Mouse (Mus musculus) C2C12 (cell line): ENCODE measurements at regions not wholly inside any gene's neighbourhood (a gene's known extent, or its start where the extent isn't known, plus 50 kb on each side); places are given as distances from the start of the nearest gene placed in this dataset.

ENCODE experiments used
- H3K27me3 ChIP-seq: one replicate; pipeline ENCODE4 v1.6.1; 2011; ENCODE audit not compliant: control insufficient read depth, insufficient read depth, insufficient read length
- H3K36me3 ChIP-seq: one replicate; pipeline ENCODE4 v1.6.1; 2011; ENCODE audit not compliant: control insufficient read depth, insufficient read depth
- H3K4me3 ChIP-seq: one replicate; pipeline ENCODE4 v1.5.1; 2011; ENCODE audit warnings: mild to moderate bottlenecking, control low read depth; ENCODE audit not compliant: poor library complexity, insufficient read depth, severe bottlenecking
- H3K79me2 ChIP-seq: one replicate; pipeline ENCODE4 v1.6.1; 2011; ENCODE audit not compliant: control insufficient read depth, insufficient read depth
- H3K79me3 ChIP-seq: one replicate; pipeline ENCODE4 v1.6.1; 2011; ENCODE audit warnings: low read depth, control low read depth
- H3ac ChIP-seq: one replicate; pipeline ENCODE3; 2011; ENCODE audit warnings: low read depth; ENCODE audit not compliant: control insufficient read depth, insufficient read length
- CEBPB ChIP-seq: IDR thresholded peaks from one replicate; pipeline ENCODE4 v1.6.1; 2011; ENCODE audit warnings: low read depth, mild to moderate bottlenecking, control low read depth, moderate library complexity
- CTCF ChIP-seq: IDR thresholded peaks from one replicate; pipeline ENCODE4 v1.5.1; 2011; ENCODE audit not compliant: control insufficient read depth, insufficient read depth, insufficient read length
- FOSL1 ChIP-seq: IDR thresholded peaks from one replicate; pipeline ENCODE4 v1.8.0; 2011; ENCODE audit warnings: mild to moderate bottlenecking, low read length; ENCODE audit not compliant: poor library complexity, insufficient read depth, severe bottlenecking
- MAX ChIP-seq: IDR thresholded peaks from one replicate; pipeline ENCODE4 v1.6.1; 2011; ENCODE audit warnings: mild to moderate bottlenecking, control low read depth
- MYOD1 ChIP-seq: IDR thresholded peaks from one replicate; pipeline ENCODE4 v1.6.1; 2011; ENCODE audit warnings: low read depth; ENCODE audit not compliant: control insufficient read depth, insufficient read length
- MYOG ChIP-seq: IDR thresholded peaks from one replicate; pipeline ENCODE4 v1.6.1; 2011; ENCODE audit not compliant: control insufficient read depth, insufficient read length; ENCODE audit errors: extremely low read depth
- USF1 ChIP-seq: IDR thresholded peaks from one replicate; pipeline ENCODE4 v1.6.1; 2011; ENCODE audit warnings: low read depth, mild to moderate bottlenecking, control low read depth, moderate library complexity

GRCm38 (mm10) chr3:38233091-38233490, 251.6 kb downstream of the Ankrd50 start:
- Histone ChIP-seq H3K27me3 (no peaks in the 10 kb centered on the region), H3K4me3 (no peak overlapping the region), H3ac (no peak overlapping the region), H3K79me2 (no peaks in the 10 kb centered on the region), H3K36me3 (no peaks in the 10 kb centered on the region), H3K79me3 (no peaks in the 10 kb centered on the region)
- TF ChIP-seq CEBPB (no peak), FOSL1 (no peak), USF1 (no peak), MYOD1 (no peak), MAX (no peak), MYOG (no peak), CTCF (no peak)

GRCm38 (mm10) chr3:38232111-38233076, 252.2 kb downstream of the Ankrd50 start:
- Histone ChIP-seq H3K36me3 (no peaks in the 10 kb centered on the region), H3K4me3 (no peak overlapping the region), H3K79me3 (no peaks in the 10 kb centered on the region), H3ac (no peak overlapping the region), H3K79me2 (no peaks in the 10 kb centered on the region), H3K27me3 (no peaks in the 10 kb centered on the region)
- TF ChIP-seq MYOG (no peak), MYOD1 (peak; percentile 65)

GRCm38 (mm10) chr3:38231506-38231905, 253.1 kb downstream of the Ankrd50 start:
- no peak overlapping the region for H3ac ChIP-seq
- H3K4me3 ChIP-seq: no peak overlapping the region
- H3K36me3 ChIP-seq: no peaks in the 10 kb centered on the region
- no peaks in the 10 kb centered on the region for H3K79me3 ChIP-seq
- no peaks in the 10 kb centered on the region for H3K27me3 ChIP-seq
- no peak for TF ChIP-seq USF1
- TF ChIP-seq MAX: no peak
- TF ChIP-seq CEBPB: no peak
- no peak for TF ChIP-seq MYOD1
- no peak for TF ChIP-seq MYOG
- TF ChIP-seq CTCF: no peak
- TF ChIP-seq FOSL1: no peak
- no peaks in the 10 kb centered on the region for H3K79me2 ChIP-seq

- Histone ChIP-seq H3K36me3 (no peaks in the 10 kb centered on the region), H3K79me2 (no peaks in the 10 kb centered on the region), H3K79me3 (no peaks in the 10 kb centered on the region), H3K4me3 (no peak overlapping the region), H3K27me3 (no peaks in the 10 kb centered on the region), H3ac (no peak overlapping the region)
- TF ChIP-seq CEBPB (no peak), MAX (no peak), CTCF (no peak), FOSL1 (no peak)
These were observed 253.8 kb downstream of the Ankrd50 start for GRCm38 (mm10) chr3:38230796-38231195.

- no peak for TF ChIP-seq MYOG
- no peak for TF ChIP-seq FOSL1
- no peak for TF ChIP-seq USF1
- no peak for TF ChIP-seq MYOD1
- TF ChIP-seq CTCF: no peak
- TF ChIP-seq MAX: no peak
- TF ChIP-seq CEBPB: no peak
- no peak overlapping the region for H3K4me3 ChIP-seq
- no peaks in the 10 kb centered on the region for H3K27me3 ChIP-seq
- H3K79me2 ChIP-seq: no peaks in the 10 kb centered on the region
- H3K79me3 ChIP-seq: no peaks in the 10 kb centered on the region
- no peaks in the 10 kb centered on the region for H3K36me3 ChIP-seq
- no peak overlapping the region for H3ac ChIP-seq
These were observed 255.0 kb downstream of the Ankrd50 start for GRCm38 (mm10) chr3:38229686-38230085.

- no peaks in the 10 kb centered on the region for H3K79me2 ChIP-seq
- H3K79me3 ChIP-seq: no peaks in the 10 kb centered on the region
- no peak overlapping the region for H3K4me3 ChIP-seq
- TF ChIP-seq USF1 (no peak), CTCF (no peak), MYOD1 (no peak), CEBPB (no peak), FOSL1 (no peak), MYOG (no peak), MAX (no peak)
- no peaks in the 10 kb centered on the region for H3K27me3 ChIP-seq
- no peaks in the 10 kb centered on the region for H3K36me3 ChIP-seq
- no peak overlapping the region for H3ac ChIP-seq
These were observed 255.6 kb downstream of the Ankrd50 start for GRCm38 (mm10) chr3:38229051-38229450.
